Mouse (Mus musculus) intestine, embryonic 16.5 days (tissue): ENCODE data around the gene Tchh. TPM values are rescaled to one million over a fixed set of nuclear protein-coding genes. Genes with fewer than 3 reads are reported as not detected.

Source experiments
- ATAC-seq: fragments of 200-750 bp; cut with Nextera tagmentation; 2 replicates; pipeline ENCODE4 v1.8.0; 2017; ENCODE audit warnings: moderate TSS enrichment, moderate library complexity
- H3K27ac ChIP-seq: fragments of 300-500 bp; sonication (generic); 2 replicates; pipeline ENCODE4 v1.5.1; 2014; ENCODE audit warnings: mild to moderate bottlenecking, low read length
- H3K27me3 ChIP-seq: fragments of 300-500 bp; sonication (generic); replicated peaks from 2 replicates; pipeline ENCODE4 v1.6.1; 2014; ENCODE audit warnings: low read length, control low read depth, mixed read lengths; ENCODE audit not compliant: control insufficient read depth, insufficient read depth
- H3K36me3 ChIP-seq: fragments of 300-500 bp; sonication (generic); 2 replicates; pipeline ENCODE4 v1.6.1; 2014; ENCODE audit warnings: low read length, control low read depth; ENCODE audit not compliant: control insufficient read depth, insufficient read depth
- H3K4me1 ChIP-seq: fragments of 300-500 bp; sonication (generic); 2 replicates; pipeline ENCODE4 v1.6.1; 2014; ENCODE audit warnings: low read length, control low read depth, mixed read lengths; ENCODE audit not compliant: control insufficient read depth, insufficient read depth
- H3K4me2 ChIP-seq: fragments of 300-500 bp; sonication (generic); 2 replicates; pipeline ENCODE4 v1.6.1; 2014; ENCODE audit warnings: low read depth, low read length, control low read depth
- H3K4me3 ChIP-seq: fragments of 300-500 bp; sonication (generic); 2 replicates; pipeline ENCODE4 v1.5.1; 2014; ENCODE audit warnings: mild to moderate bottlenecking, low read length
- H3K9ac ChIP-seq: fragments of 300-500 bp; sonication (generic); 2 replicates; pipeline ENCODE4 v1.6.1; 2014; ENCODE audit warnings: low read depth, low read length
- H3K9me3 ChIP-seq: fragments of 300-500 bp; sonication (generic); 2 replicates; pipeline ENCODE4 v1.6.1; 2016; ENCODE audit warnings: low read length, control low read depth; ENCODE audit not compliant: control insufficient read depth
- WGBS: fragments of 180-500 bp; shearing (Covaris S2); extraction: QIAGEN DNeasy Blood & Tissue Kit; methylation state at CpG from one replicate; pipeline ENCODE4 v1.1.7; 2014; 5-methylcytosine and 5-hydroxymethylcytosine counted together
- polyA plus RNA-seq: library from polyadenylated mRNA; unstranded; fragments of >200 nt; fragmentation: Nextera tagmentation; extraction: Ambion mirVana; gene quantifications from 2 replicates; pipeline ENCODE4 v1.2.1, GENCODE M21; 2015

Tchh gene
- 1.3 TPM in 2 replicates for polyA plus RNA-seq

- Histone ChIP-seq H3K9me3 (no peaks in the 10 kb centered on the region), H3K9ac (no peak within 1 kb of the TSS), H3K27ac (no peak within 1 kb of the TSS), H3K27me3 (peaks cover 3% of the 10 kb centered on the region; the same call in 1 of the 2 replicates), H3K4me1 (peaks cover 16% of the 10 kb centered on the region), H3K36me3 (no peaks in the 10 kb centered on the region), H3K4me3 (no peak within 1 kb of the TSS), H3K4me2 (peak within 1 kb of the TSS; percentile 97; the same call in 1 of the 2 replicates)
- WGBS: 93% methylated on average over 1 of the region's 1 CpGs
- ATAC-seq: no peak
Observed at GRCm38 (mm10) chr3:93442030-93442429, at the start of gene Tchh. TSS of gene Tchh (plus strand) at chr3:93442330.

GRCm38 (mm10) chr3:93393366-93393765 is 48.8 kb upstream of the Tchh start, which contains the start of gene Rptn:
TSS of gene Rptn (plus strand) at chr3:93393699.
- no peak for ATAC-seq
- no peak within 1 kb of the TSS for H3K4me3 ChIP-seq
- no peak within 1 kb of the TSS for H3K9ac ChIP-seq
- WGBS: 55% methylated on average over 2 of the region's 2 CpGs
- no peak within 1 kb of the TSS for H3K4me2 ChIP-seq
- no peak within 1 kb of the TSS for H3K27ac ChIP-seq
- H3K27me3 ChIP-seq: no peaks in the 10 kb centered on the region
- H3K36me3 ChIP-seq: no peaks in the 10 kb centered on the region
- H3K9me3 ChIP-seq: no peaks in the 10 kb centered on the region
- H3K4me1 ChIP-seq: no peaks in the 10 kb centered on the region

- H3K4me3 ChIP-seq: no peak overlapping the region
- H3K4me2 ChIP-seq: no peak overlapping the region
- H3K36me3 ChIP-seq: no peaks in the 10 kb centered on the region
- no peak overlapping the region for H3K27ac ChIP-seq
- WGBS: 93% methylated on average over 3 of the region's 3 CpGs
- ATAC-seq: no peak
- no peak overlapping the region for H3K9ac ChIP-seq
- no peaks in the 10 kb centered on the region for H3K27me3 ChIP-seq
- no peaks in the 10 kb centered on the region for H3K4me1 ChIP-seq
- H3K9me3 ChIP-seq: no peaks in the 10 kb centered on the region
Observed at GRCm38 (mm10) chr3:93403936-93404335, 38.2 kb upstream of the Tchh start.

GRCm38 (mm10) chr3:93406992-93407391 is 35.1 kb upstream of the Tchh start:
- Histone ChIP-seq H3K9me3 (no peaks in the 10 kb centered on the region), H3K36me3 (no peaks in the 10 kb centered on the region), H3K4me2 (no peak overlapping the region), H3K4me1 (no peaks in the 10 kb centered on the region), H3K27ac (no peak overlapping the region), H3K27me3 (no peaks in the 10 kb centered on the region), H3K4me3 (no peak overlapping the region), H3K9ac (no peak overlapping the region)
- WGBS: 31% methylated on average over 5 of the region's 5 CpGs
- 0 out of 2 replicates have a peak, but pooled peaks have one; percentile 52 for ATAC-seq

GRCm38 (mm10) chr3:93411905-93412304 is 30.2 kb upstream of the Tchh start:
- H3K9ac ChIP-seq: no peak overlapping the region
- H3K36me3 ChIP-seq: no peaks in the 10 kb centered on the region
- H3K4me1 ChIP-seq: no peaks in the 10 kb centered on the region
- H3K27me3 ChIP-seq: no peaks in the 10 kb centered on the region
- no peak overlapping the region for H3K4me2 ChIP-seq
- no peak overlapping the region for H3K27ac ChIP-seq
- H3K4me3 ChIP-seq: no peak overlapping the region
- 25% methylated on average over 2 of the region's 2 CpGs for WGBS
- no peaks in the 10 kb centered on the region for H3K9me3 ChIP-seq
- ATAC-seq: no peak

GRCm38 (mm10) chr3:93431673-93432072 is 10.5 kb upstream of the Tchh start:
- no peaks in the 10 kb centered on the region for H3K9me3 ChIP-seq
- no peak overlapping the region for H3K4me2 ChIP-seq
- ATAC-seq: no peak
- H3K4me1 ChIP-seq: no peaks in the 10 kb centered on the region
- no peaks in the 10 kb centered on the region for H3K27me3 ChIP-seq
- H3K4me3 ChIP-seq: no peak overlapping the region
- H3K36me3 ChIP-seq: no peaks in the 10 kb centered on the region
- H3K9ac ChIP-seq: no peak overlapping the region
- H3K27ac ChIP-seq: no peak overlapping the region
- WGBS: 63% methylated on average over 3 of the region's 3 CpGs

GRCm38 (mm10) chr3:93443501-93444101 is 1.5 kb downstream of the Tchh start:
- Histone ChIP-seq H3K4me2 (peak overlapping the region; percentile 97), H3K4me3 (peak overlapping the region; percentile 66), H3K36me3 (no peaks in the 10 kb centered on the region), H3K27me3 (peaks cover 3% of the 10 kb centered on the region; the same call in 1 of the 2 replicates), H3K9me3 (no peaks in the 10 kb centered on the region), H3K9ac (peak overlapping the region; percentile 67), H3K4me1 (peaks cover 16% of the 10 kb centered on the region), H3K27ac (no peak overlapping the region)
- ATAC-seq: no peak
- WGBS: under 1% methylated on average over 38 of the region's 38 CpGs

GRCm38 (mm10) chr3:93444343-93445164 is 2.4 kb downstream of the Tchh start:
- WGBS: under 1% methylated on average over 56 of the region's 56 CpGs

GRCm38 (mm10) chr3:93445165-93445705 is 3.1 kb downstream of the Tchh start:
- WGBS: under 1% methylated on average over 36 of the region's 36 CpGs
- H3K36me3 ChIP-seq: no peaks in the 10 kb centered on the region
- peaks cover 3% of the 10 kb centered on the region; the same call in 1 of the 2 replicates for H3K27me3 ChIP-seq
- no peaks in the 10 kb centered on the region for H3K9me3 ChIP-seq
- peaks cover 16% of the 10 kb centered on the region for H3K4me1 ChIP-seq
- peak overlapping the region; percentile 97 for H3K4me2 ChIP-seq
- ATAC-seq: peak; percentile 18; the same call in 1 of the 2 replicates
- H3K27ac ChIP-seq: peak overlapping the region; percentile 68
- H3K9ac ChIP-seq: peak overlapping the region; percentile 67
- peak overlapping the region; percentile 66 for H3K4me3 ChIP-seq

More at GRCm38 (mm10) chr3:93444343-93445164, 2.4 kb downstream of the Tchh start:
- Histone ChIP-seq H3K36me3 (no peaks in the 10 kb centered on the region), H3K9me3 (no peaks in the 10 kb centered on the region), H3K4me1 (peaks cover 16% of the 10 kb centered on the region), H3K27ac (peak overlapping the region; percentile 68), H3K4me3 (peak overlapping the region; percentile 66), H3K27me3 (peaks cover 3% of the 10 kb centered on the region; the same call in 1 of the 2 replicates), H3K4me2 (peak overlapping the region; percentile 97), H3K9ac (peak overlapping the region; percentile 67)
- ATAC-seq: peak; percentile 83
